Mouse (Mus musculus) liver, postnatal 0 days (tissue): ENCODE measurements around the gene Spag5. TPM values are rescaled to one million over a fixed set of nuclear protein-coding genes. Genes with fewer than 3 reads are reported as not detected.

Source experiments
- ATAC-seq: fragments of 200-750 bp; cut with Nextera tagmentation; 2 replicates; pipeline ENCODE4 v1.8.0; 2017; ENCODE audit warnings: mild to moderate bottlenecking, moderate library complexity
- DNase-seq: peaks from one replicate; pipeline ENCODE4 v3.0.0-alpha.2; 2016
- H3K27ac ChIP-seq: fragments of 300-500 bp; sonication (generic); 2 replicates; pipeline ENCODE4 v1.5.1; 2014; ENCODE audit warnings: antibody characterized with exemption, moderate library complexity, mild to moderate bottlenecking, low read depth
- H3K27me3 ChIP-seq: fragments of 300-500 bp; sonication (generic); 2 replicates; pipeline ENCODE4 v1.6.1; 2014; ENCODE audit warnings: low read length, control low read depth, mixed read lengths; ENCODE audit not compliant: insufficient read depth
- H3K36me3 ChIP-seq: fragments of 300-500 bp; sonication (generic); replicated peaks from 2 replicates; pipeline ENCODE4 v1.6.1; 2014; ENCODE audit warnings: mild to moderate bottlenecking, control low read depth, low read length, moderate library complexity, mixed read lengths; ENCODE audit not compliant: insufficient read depth
- H3K4me1 ChIP-seq: fragments of 300-500 bp; sonication (generic); 2 replicates; pipeline ENCODE4 v1.6.1; 2014; ENCODE audit warnings: antibody characterized with exemption, mild to moderate bottlenecking, control low read depth; ENCODE audit not compliant: insufficient read depth
- H3K4me2 ChIP-seq: fragments of 300-500 bp; sonication (generic); 2 replicates; pipeline ENCODE4 v1.6.1; 2014; ENCODE audit warnings: low read depth, mild to moderate bottlenecking, low read length, moderate library complexity, mixed read lengths
- H3K4me3 ChIP-seq: fragments of 300-500 bp; sonication (generic); 2 replicates; pipeline ENCODE4 v1.5.1; 2014; ENCODE audit warnings: low read depth, low read length
- H3K9ac ChIP-seq: fragments of 300-500 bp; sonication (generic); replicated peaks from 2 replicates; pipeline ENCODE4 v1.6.1; 2014; ENCODE audit warnings: mild to moderate bottlenecking, moderate library complexity
- H3K9me3 ChIP-seq: fragments of 300-500 bp; sonication (generic); 2 replicates; pipeline ENCODE4 v1.6.1; 2016; ENCODE audit warnings: mild to moderate bottlenecking, control low read depth, low read length, mixed read lengths
- CTCF ChIP-seq: sonication (generic); IDR thresholded peaks from 2 replicates; pipeline ENCODE4 v1.5.1; 2016; ENCODE audit warnings: antibody characterized with exemption, low read depth
- EP300 ChIP-seq: IDR thresholded peaks from 2 replicates; pipeline ENCODE4 v1.6.1; 2016; ENCODE audit warnings: antibody characterized with exemption, low read depth, mild to moderate bottlenecking
- WGBS: fragments of 180-500 bp; shearing (Covaris S2); extraction: QIAGEN DNeasy Blood & Tissue Kit; methylation state at CpG from one replicate; pipeline ENCODE4 v1.1.7; 2014; ENCODE audit not compliant: insufficient replicate concordance; 5-methylcytosine and 5-hydroxymethylcytosine counted together
- polyA plus RNA-seq: library from polyadenylated mRNA; unstranded; fragments of >200 nt; fragmentation: Nextera tagmentation; extraction: Ambion mirVana; gene quantifications from 2 replicates; pipeline ENCODE4 v1.2.1, GENCODE M21; 2015

Spag5 gene
- polyA plus RNA-seq, 1 experiment from 2014 or later: 11.4 TPM

DNA sequence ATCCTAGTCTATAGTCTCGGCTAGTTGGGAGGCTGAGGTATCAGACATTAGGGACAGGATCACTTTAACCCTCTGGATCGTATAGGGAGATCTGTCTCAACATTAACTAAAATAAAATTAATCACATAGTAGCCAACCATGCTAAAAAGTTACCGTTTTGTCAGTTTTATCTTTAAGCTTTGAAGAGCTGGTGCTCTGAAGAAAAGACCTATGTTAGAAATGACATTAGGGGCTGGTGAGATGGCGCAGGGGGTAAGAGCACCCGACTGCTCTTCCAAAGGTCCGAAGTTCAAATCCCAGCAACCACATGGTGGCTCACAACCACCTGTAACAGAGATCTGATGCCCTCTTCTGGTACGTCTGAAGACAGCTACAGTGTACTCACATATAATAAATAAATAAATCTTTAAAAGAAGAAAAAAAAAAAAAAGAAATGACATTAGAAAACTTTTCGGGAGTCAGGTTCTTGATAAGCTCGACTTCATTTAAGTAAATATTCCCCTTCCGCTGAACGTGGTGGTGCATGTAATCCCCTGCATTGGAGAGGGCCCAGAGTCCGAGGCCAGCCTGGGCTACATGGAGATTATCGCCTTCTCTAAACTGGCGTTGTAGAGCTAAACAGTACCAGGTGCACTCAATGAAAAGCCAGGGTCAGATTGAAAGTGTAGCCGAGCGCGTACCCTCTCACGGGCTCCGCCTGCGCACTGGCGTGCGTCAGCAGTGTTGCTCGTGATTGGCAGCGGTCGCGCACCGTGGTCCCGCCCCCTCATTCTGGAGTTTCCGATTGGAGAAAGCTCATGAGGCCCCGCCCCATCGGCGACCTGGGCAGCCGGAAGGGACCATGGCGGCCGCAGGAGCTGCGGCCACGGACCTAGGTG lies 26.5 kb downstream of the Spag5 start, which contains the start of gene Pigs:
Gene Pigs (plus strand): TSS at position 782 of the 878 bp plus-strand sequence.
- peaks cover 3% of the 10 kb centered on the region; the same call in 1 of the 2 replicates for H3K36me3 ChIP-seq
- H3K4me1 ChIP-seq: peaks cover 10% of the 10 kb centered on the region
- peak; percentile 98 for DNase-seq
- no peaks in the 10 kb centered on the region for H3K9me3 ChIP-seq
- peak within 1 kb of the TSS; percentile 96 for H3K4me2 ChIP-seq
- peak within 1 kb of the TSS; percentile 87 for H3K4me3 ChIP-seq
- whole genome bisulfite sequencing: 9% methylated on average over 37 of the region's 37 CpGs
- ATAC-seq: peak; percentile 98
- peak within 1 kb of the TSS; percentile 85 for H3K27ac ChIP-seq
- H3K9ac ChIP-seq: peak within 1 kb of the TSS; percentile 88
- no peaks in the 10 kb centered on the region for H3K27me3 ChIP-seq
- no peak for TF ChIP-seq EP300
- peak; percentile 25 for TF ChIP-seq CTCF

- TF ChIP-seq CTCF (no peak), EP300 (no peak)
- Histone ChIP-seq H3K4me2 (peak overlapping the region; percentile 96), H3K4me3 (peak overlapping the region; percentile 87), H3K9ac (peak overlapping the region; percentile 88), H3K4me1 (peaks cover 10% of the 10 kb centered on the region), H3K27me3 (no peaks in the 10 kb centered on the region), H3K27ac (peak overlapping the region; percentile 44), H3K36me3 (peaks cover 3% of the 10 kb centered on the region; the same call in 1 of the 2 replicates), H3K9me3 (no peaks in the 10 kb centered on the region)
- ATAC-seq (peak; percentile 62), DNase-seq (no peak)
- WGBS: 1% methylated on average over 38 of the region's 41 CpGs
Measured at GRCm38 (mm10) chr11:78328512-78329056, 27.3 kb downstream of the Spag5 start.

GRCm38 (mm10) chr11:78332676-78333075 lies 31.3 kb downstream of the Spag5 start:
- Histone ChIP-seq H3K4me1 (peaks cover 10% of the 10 kb centered on the region), H3K27me3 (no peaks in the 10 kb centered on the region), H3K4me2 (no peak overlapping the region), H3K4me3 (no peak overlapping the region), H3K36me3 (peaks cover 7% of the 10 kb centered on the region), H3K27ac (no peak overlapping the region), H3K9me3 (no peaks in the 10 kb centered on the region), H3K9ac (no peak overlapping the region)
- TF ChIP-seq EP300: no peak
- TF ChIP-seq CTCF: no peak
- 94% methylated on average over 12 of the region's 12 CpGs for WGBS
- DNase-seq: no peak
- no peak for ATAC-seq

DNA sequence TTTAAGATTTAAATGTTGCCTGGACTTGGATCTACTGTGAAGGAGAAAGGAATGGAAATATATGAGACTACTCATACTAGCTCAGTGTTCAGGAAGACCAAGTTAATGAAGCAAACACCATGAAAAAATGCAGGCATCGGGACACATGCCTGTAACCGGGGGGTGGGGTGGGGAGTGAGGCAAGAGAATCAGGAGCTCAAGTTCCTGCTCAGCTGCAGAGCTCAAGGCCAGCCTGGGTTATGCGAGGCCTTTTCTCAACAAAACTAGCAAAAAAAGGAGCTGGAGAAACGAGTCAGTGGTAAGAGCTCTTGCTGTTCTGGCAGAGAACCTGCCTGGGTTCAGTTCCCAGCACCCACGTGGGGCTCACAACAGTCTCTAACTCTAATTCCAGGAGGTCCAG lies 32.7 kb downstream of the Spag5 start:
- H3K9ac ChIP-seq: no peak overlapping the region
- no peaks in the 10 kb centered on the region for H3K27me3 ChIP-seq
- no peaks in the 10 kb centered on the region for H3K9me3 ChIP-seq
- DNase-seq: no peak
- H3K4me3 ChIP-seq: no peak overlapping the region
- WGBS: 85% methylated on average over 5 of the region's 5 CpGs
- no peak for ATAC-seq
- H3K4me1 ChIP-seq: peaks cover 6% of the 10 kb centered on the region
- H3K4me2 ChIP-seq: no peak overlapping the region
- H3K27ac ChIP-seq: no peak overlapping the region
- H3K36me3 ChIP-seq: peaks cover 11% of the 10 kb centered on the region
- TF ChIP-seq CTCF: no peak
- TF ChIP-seq EP300: no peak

DNA sequence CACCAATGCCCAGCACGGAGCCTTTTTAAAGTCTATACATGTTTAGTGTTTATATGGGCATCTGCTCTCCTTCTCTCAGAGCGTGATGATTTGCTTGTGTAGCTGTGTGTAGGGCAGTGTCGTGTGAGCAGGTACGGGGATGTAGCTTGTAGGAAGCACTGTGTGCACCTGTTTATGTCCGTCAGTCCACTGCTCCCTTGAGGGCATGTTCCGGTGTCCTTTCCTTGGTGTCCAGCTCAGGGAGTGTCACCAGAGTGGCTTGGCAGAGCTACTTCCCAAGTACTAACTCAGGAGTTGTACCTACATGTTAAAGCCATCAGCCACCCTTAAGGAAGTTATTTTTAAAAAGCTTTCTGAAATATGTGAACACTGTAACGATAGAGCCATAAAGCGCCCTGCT lies 35.7 kb downstream of the Spag5 start:
- H3K9me3 ChIP-seq: no peaks in the 10 kb centered on the region
- ATAC-seq: no peak
- no peak overlapping the region for H3K4me3 ChIP-seq
- no peak for DNase-seq
- no peaks in the 10 kb centered on the region for H3K4me1 ChIP-seq
- 88% methylated on average over 8 of the region's 8 CpGs for WGBS
- H3K4me2 ChIP-seq: no peak overlapping the region
- no peak for TF ChIP-seq EP300
- TF ChIP-seq CTCF: no peak
- H3K27me3 ChIP-seq: no peaks in the 10 kb centered on the region
- peaks cover 25% of the 10 kb centered on the region for H3K36me3 ChIP-seq
- H3K27ac ChIP-seq: no peak overlapping the region
- H3K9ac ChIP-seq: no peak overlapping the region

DNA sequence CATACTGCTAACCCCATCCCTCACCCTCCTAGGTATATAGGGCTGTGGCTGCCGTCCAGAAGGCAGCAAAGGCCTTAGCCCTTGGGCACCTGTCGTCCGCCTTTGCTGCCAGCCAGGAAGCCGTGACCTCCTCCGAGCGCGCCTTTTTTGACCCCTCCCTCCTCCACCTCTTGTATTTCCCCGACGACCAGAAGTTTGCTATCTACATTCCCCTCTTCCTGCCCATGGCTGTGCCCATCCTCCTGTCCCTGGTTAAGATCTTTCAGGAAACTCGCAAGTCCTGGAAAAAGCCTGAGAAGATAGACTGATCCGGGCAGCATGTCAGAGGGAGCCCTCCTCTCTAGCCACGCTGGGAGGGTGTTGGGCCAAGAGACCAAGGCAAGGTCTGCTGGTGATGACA lies 40.4 kb downstream of the Spag5 start:
- H3K9me3 ChIP-seq: no peaks in the 10 kb centered on the region
- ATAC-seq (no peak), DNase-seq (no peak)
- no peaks in the 10 kb centered on the region for H3K27me3 ChIP-seq
- H3K27ac ChIP-seq: no peak overlapping the region
- 80% methylated on average over 12 of the region's 12 CpGs for WGBS
- H3K4me3 ChIP-seq: no peak overlapping the region
- TF ChIP-seq CTCF: no peak
- no peak for TF ChIP-seq EP300
- no peak overlapping the region for H3K4me2 ChIP-seq
- peaks cover 19% of the 10 kb centered on the region for H3K36me3 ChIP-seq
- H3K9ac ChIP-seq: no peak overlapping the region
- peaks cover 31% of the 10 kb centered on the region for H3K4me1 ChIP-seq
